Mouse (Mus musculus) olfactory bulb, adult 2 months (tissue): ENCODE data around the gene Gas6. TPM values are rescaled to one million over a fixed set of nuclear protein-coding genes. Genes with fewer than 3 reads are reported as not detected.

ENCODE experiments used
- H3K27ac ChIP-seq: fragments of 200-500 bp; 2 replicates; pipeline ENCODE4 v1.5.1; 2012; ENCODE audit warnings: low read depth, low read length; ENCODE audit not compliant: insufficient read depth
- H3K4me1 ChIP-seq: fragments of 200-500 bp; 2 replicates; pipeline ENCODE4 v1.6.1; 2012; ENCODE audit warnings: low read length; ENCODE audit not compliant: control insufficient read depth, insufficient read depth
- H3K4me3 ChIP-seq: fragments of 200-500 bp; 2 replicates; pipeline ENCODE4 v1.5.1; 2012; ENCODE audit warnings: mild to moderate bottlenecking, low read depth, low read length, moderate library complexity; ENCODE audit not compliant: insufficient read depth
- CTCF ChIP-seq: fragments of 200-500 bp; IDR thresholded peaks from 2 replicates; pipeline ENCODE4 v1.5.1; 2012; ENCODE audit warnings: low read depth, mild to moderate bottlenecking, low read length, moderate library complexity; ENCODE audit not compliant: insufficient read depth
- POLR2A ChIP-seq: fragments of 200-500 bp; IDR thresholded peaks from 2 replicates; pipeline ENCODE4 v1.6.1; 2012; ENCODE audit warnings: mild to moderate bottlenecking, low read depth, low read length, moderate library complexity; ENCODE audit not compliant: insufficient read depth
- WGBS: fragments of 180-500 bp; shearing (Covaris S2); methylation state at CpG from one replicate; pipeline ENCODE4 v1.1.7; 2018; 5-methylcytosine and 5-hydroxymethylcytosine counted together
- polyA plus RNA-seq: library from polyadenylated mRNA; stranded (reverse); fragments of >200 nt; gene quantifications from 2 replicates; pipeline ENCODE4 v1.2.4, GENCODE M21; 2012; ENCODE audit warnings: low replicate concordance; ENCODE audit not compliant: missing spikeins, insufficient read depth, insufficient read length

Gas6 gene
- polyA plus RNA-seq, 1 experiment: not detected

GRCm38 (mm10) chr8:13433130-13433529 lies 61.2 kb downstream of the Gas6 start:
- Histone ChIP-seq H3K4me3 (no peak overlapping the region), H3K27ac (no peak overlapping the region), H3K4me1 (peaks cover 7% of the 10 kb centered on the region)
- 79% methylated on average over 5 of the region's 5 CpGs for WGBS
- TF ChIP-seq POLR2A (no peak), CTCF (no peak)

GRCm38 (mm10) chr8:13430866-13431265 lies 63.4 kb downstream of the Gas6 start:
- H3K4me1 ChIP-seq: peaks cover 4% of the 10 kb centered on the region
- H3K27ac ChIP-seq: no peak overlapping the region
- H3K4me3 ChIP-seq: no peak overlapping the region
- no peak for TF ChIP-seq CTCF
- no peak for TF ChIP-seq POLR2A

- 49% methylated on average over 7 of the region's 7 CpGs for WGBS
- Histone ChIP-seq H3K27ac (no peak overlapping the region), H3K4me1 (peaks cover 2% of the 10 kb centered on the region), H3K4me3 (no peak overlapping the region)
- TF ChIP-seq CTCF (no peak), POLR2A (no peak)
These were observed 63.9 kb downstream of the Gas6 start for GRCm38 (mm10) chr8:13430412-13430811.

- WGBS: 74% methylated on average over 9 of the region's 9 CpGs
- no peak for TF ChIP-seq POLR2A
- TF ChIP-seq CTCF: no peak
- Histone ChIP-seq H3K4me3 (no peak overlapping the region), H3K4me1 (no peaks in the 10 kb centered on the region; the same call in none of the 2 replicates), H3K27ac (no peak overlapping the region)
These were observed 66.1 kb downstream of the Gas6 start for GRCm38 (mm10) chr8:13428156-13428555.

GRCm38 (mm10) chr8:13427351-13427750 lies 66.9 kb downstream of the Gas6 start:
- Histone ChIP-seq H3K27ac (no peak overlapping the region), H3K4me1 (no peaks in the 10 kb centered on the region; the same call in none of the 2 replicates), H3K4me3 (no peak overlapping the region)
- TF ChIP-seq CTCF (no peak), POLR2A (no peak)
- 78% methylated on average over 6 of the region's 6 CpGs for WGBS

GRCm38 (mm10) chr8:13420970-13421369 lies 73.3 kb downstream of the Gas6 start:
- Histone ChIP-seq H3K4me1 (no peaks in the 10 kb centered on the region), H3K4me3 (no peak overlapping the region), H3K27ac (no peak overlapping the region)
- TF ChIP-seq CTCF: no peak
- WGBS: 74% methylated on average over 6 of the region's 6 CpGs

GRCm38 (mm10) chr8:13419111-13419639 lies 75.1 kb downstream of the Gas6 start:
- no peak overlapping the region for H3K27ac ChIP-seq
- H3K4me1 ChIP-seq: no peaks in the 10 kb centered on the region
- H3K4me3 ChIP-seq: no peak overlapping the region
- no peak for TF ChIP-seq POLR2A
- no peak for TF ChIP-seq CTCF
- 76% methylated on average over 2 of the region's 2 CpGs for WGBS

- TF ChIP-seq CTCF (no peak), POLR2A (no peak)
- no peak overlapping the region for H3K4me3 ChIP-seq
- WGBS: 74% methylated on average over 10 of the region's 10 CpGs
- no peaks in the 10 kb centered on the region for H3K4me1 ChIP-seq
- no peak overlapping the region for H3K27ac ChIP-seq
These were observed 78.4 kb downstream of the Gas6 start for GRCm38 (mm10) chr8:13415879-13416278.

Other genes with a start within 250 kb of the Gas6 start
- not detected in 2 replicates for gene Adprhl1, start 240.3 kb downstream of the Gas6 start, polyA plus RNA-seq
- gene Dcun1d2, start 206.4 kb downstream of the Gas6 start, polyA plus RNA-seq: not detected in 2 replicates
- gene Tmco3, start 206.3 kb downstream of the Gas6 start, polyA plus RNA-seq: not detected in 2 replicates
- gene Tfdp1, start 155.7 kb downstream of the Gas6 start, polyA plus RNA-seq: not detected in 2 replicates
- gene Atp4b, start 97.7 kb downstream of the Gas6 start, polyA plus RNA-seq: not detected in 2 replicates
- not detected in 2 replicates for gene Grk1, start 89.4 kb downstream of the Gas6 start, polyA plus RNA-seq
- not detected in 2 replicates for gene Tmem255b, start 59.3 kb downstream of the Gas6 start, polyA plus RNA-seq
- gene 1700029H14Rik, start 68.0 kb upstream of the Gas6 start, polyA plus RNA-seq: not detected in 2 replicates
- not detected in 2 replicates for gene Rasa3, start 183.1 kb upstream of the Gas6 start, polyA plus RNA-seq
- not detected in 2 replicates for gene Cfap97d2, start 211.4 kb upstream of the Gas6 start, polyA plus RNA-seq